Mouse (Mus musculus) induced T-regulatory cell, adult 2 months (primary cell): ENCODE results near the gene Gm26602.

Source experiments
- DNase-seq: peaks from one replicate; pipeline ENCODE4 v3.0.0-alpha.2; 2012; ENCODE audit warnings: low read depth

The Gm26602 gene

GRCm38 (mm10) chr10:79959847-79960601, 49.4 kb downstream of the Gm26602 start, which contains the start of gene Wdr18:
Gene Wdr18 (plus strand): TSS chr10:79960152.
- DNase-seq, result peak; percentile 100
